Mouse (Mus musculus) cerebellum, postnatal 25 days (tissue): ENCODE data around the gene Coro2b.
A peak's percentile ranks its signal among the peaks of the same experiment; 100 is the strongest.

ENCODE experiments used
- DNase-seq, 2 experiments: peaks; one replicate each; pipeline ENCODE4 v3.0.0; 2021; ENCODE audit warnings: mixed read lengths in 2 of 2

Coro2b gene

DNA sequence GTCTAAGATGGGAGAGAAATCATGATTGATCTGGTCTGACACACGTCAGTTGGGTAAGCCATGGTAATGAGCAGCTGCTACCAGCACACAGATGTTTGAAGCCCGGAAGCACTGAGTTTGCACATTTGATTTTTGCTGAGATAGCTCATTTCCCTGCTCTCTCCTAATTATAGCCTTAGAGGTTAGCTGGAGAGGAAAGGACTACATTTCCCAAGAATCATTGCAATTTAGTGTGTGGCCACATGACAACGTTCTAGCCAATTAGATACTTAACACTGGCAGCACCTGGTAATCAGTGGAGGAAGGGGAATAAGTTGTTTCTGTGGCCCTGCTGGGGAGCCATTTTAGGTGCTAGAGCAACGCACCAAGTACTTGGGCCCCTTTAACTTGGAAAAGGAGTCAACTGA, 26.3 kb downstream of the Coro2b start:
- DNase-seq = no peak

DNA sequence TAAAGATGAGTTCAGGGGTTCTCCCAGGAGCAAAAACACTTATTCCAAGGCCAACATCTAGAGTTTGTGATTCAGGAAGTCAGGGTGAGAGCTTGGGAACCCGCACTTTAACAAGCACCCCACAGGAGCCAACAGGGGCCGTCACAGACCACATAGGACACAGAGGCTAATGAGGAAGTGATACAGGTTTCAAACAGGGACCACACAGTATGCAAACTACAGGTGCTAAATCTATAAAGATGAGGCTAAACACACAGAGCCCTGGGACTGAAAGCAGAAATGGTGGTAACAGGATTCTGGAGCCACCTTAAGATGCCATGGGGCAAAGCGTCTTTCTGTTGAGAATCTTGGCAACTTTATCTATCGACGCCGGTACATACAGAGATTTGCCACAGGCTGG, 27.2 kb downstream of the Coro2b start:
- no peak for DNase-seq

- no peak for DNase-seq
These were observed 27.9 kb downstream of the Coro2b start for GRCm38 (mm10) chr9:62508740-62509524.

- no peak for DNase-seq
These were observed 30.3 kb downstream of the Coro2b start for GRCm38 (mm10) chr9:62506467-62507067.

- peak in 1 of 2 experiments; percentile 63 for DNase-seq
These were observed 32.7 kb downstream of the Coro2b start for GRCm38 (mm10) chr9:62504129-62504528.

DNA sequence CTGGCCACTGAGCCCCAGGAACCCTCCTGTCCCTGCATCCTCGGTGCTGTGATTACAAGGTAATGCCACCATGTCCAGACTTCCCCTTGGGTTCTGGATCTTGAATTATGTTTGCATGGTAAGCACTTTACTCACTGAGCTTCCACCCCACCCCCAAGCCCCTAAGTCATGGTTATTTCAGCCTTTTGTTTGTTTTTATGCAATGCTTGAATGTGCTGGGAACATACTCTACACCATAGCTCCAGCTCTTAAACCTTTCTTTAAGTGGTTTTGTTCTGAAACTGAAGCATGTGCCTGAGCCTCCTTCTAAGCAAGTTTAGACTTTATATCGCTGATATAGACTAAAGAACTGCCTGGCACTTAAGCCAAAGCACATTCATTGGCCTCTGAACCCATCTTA, 34.5 kb downstream of the Coro2b start:
- DNase-seq = no peak

GRCm38 (mm10) chr9:62501566-62501965, 35.3 kb downstream of the Coro2b start:
- DNase-seq = no peak

- no peak for DNase-seq
These were observed 36.8 kb downstream of the Coro2b start for GRCm38 (mm10) chr9:62500007-62500406.

DNA sequence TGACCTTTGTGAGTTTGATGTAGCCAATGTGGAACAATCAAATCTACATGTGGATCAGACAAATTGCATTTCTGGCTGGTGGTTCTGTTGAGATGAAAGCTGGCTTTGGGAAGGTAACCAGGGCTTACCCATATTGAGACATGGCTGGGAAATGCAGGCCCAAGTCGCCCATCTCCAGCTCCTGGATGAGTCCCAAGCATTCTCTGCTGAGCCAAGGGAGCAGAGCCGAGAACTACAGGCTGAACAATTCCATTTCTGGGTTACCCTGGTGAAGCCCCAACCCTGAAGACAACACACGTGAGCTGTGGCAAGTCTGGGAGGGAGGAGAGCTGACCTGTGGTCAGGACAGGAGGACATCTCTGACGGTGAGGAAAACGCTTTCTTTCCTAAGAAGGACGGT, 37.9 kb downstream of the Coro2b start:
- DNase-seq = peak; percentile 75 to 79

DNA sequence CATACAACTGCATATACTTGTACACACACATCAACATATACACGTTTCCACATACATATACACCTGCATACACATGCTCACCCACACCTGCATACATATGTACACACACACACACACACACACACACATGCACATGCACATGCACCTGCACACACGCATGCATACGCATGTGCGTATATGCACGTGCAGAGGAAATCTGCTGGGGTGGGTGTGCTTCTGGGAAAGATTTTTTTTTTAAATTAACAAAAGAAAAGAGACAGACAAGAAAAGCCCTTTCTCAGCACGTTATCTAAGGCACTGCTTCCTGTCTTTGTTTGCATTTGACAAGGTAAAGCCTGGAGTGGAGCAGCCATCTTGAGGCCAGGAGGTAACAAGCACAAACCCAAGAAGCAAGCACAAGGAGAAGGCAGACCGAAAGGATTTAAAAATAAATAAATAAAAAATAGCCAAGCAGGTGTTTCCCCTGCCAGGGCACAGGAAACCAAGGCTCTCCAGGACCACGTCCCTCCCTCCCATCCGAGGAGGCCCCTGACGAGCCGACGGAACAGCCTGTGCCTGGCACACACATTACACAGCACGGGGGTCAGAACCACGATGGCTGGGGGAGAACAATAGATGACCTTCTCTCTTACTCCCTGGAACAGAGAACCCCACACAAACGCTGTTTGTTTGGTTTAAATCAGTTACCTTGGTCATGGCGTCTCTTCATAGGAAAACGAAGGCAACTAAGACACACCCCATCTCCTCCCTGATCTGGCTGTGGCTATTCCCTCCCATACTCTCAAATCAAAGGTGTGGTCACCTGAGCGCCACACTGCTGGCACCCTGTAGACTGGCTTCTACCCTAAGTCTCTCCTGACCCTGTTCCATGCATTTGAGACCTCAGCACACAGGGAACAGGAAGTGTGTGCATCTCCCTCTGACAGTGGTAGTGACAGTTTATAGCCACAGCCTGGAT, 39.4 kb downstream of the Coro2b start:
- peak in 1 of 2 experiments; percentile 37 for DNase-seq

GRCm38 (mm10) chr9:62492306-62492990, 44.4 kb downstream of the Coro2b start:
- peak in 1 of 2 experiments; percentile 42 for DNase-seq

- peak in 1 of 2 experiments; percentile 47 for DNase-seq
These were observed 45.2 kb downstream of the Coro2b start for GRCm38 (mm10) chr9:62491611-62492010.

DNA sequence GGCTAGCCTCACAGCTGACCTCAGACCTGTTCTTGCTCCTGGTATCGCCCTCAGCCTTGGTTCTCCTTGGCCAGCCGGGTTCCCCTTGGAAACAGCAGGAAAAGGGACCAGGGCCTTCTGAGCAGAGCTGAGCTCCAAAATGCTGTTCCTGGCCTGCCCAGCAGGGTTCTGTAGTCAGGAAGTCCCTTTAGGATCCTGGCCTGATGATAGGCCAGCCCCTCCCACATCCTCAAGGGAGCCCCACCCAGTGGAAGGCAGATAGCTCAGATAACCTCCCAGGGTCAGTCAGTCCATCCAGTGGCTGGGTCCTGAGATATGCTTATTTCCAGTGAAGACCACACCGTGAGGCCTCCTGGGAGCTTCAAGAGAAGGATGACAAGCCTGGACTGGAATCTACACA, 45.7 kb downstream of the Coro2b start:
- DNase-seq = peak in 1 of 2 experiments; percentile 53

DNA sequence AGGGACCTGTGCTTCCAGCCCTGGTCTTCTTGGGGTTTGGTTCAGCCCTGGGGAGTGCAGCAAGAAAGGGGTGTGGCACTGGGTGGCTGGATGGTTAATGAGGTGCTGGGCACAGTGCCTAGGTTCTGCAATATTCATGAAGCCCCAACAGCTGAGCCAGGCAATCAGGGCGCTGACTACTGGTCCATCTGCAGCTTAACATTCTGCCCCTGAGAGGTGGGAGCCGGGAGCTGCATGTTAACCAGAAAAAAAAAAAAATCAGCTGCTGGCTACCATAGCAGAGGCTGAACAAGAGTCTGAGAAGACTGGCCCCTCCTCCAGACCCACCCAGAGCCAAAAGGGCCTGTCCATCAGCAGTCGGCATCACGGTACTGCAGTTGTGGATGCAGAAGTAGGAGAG, 52.7 kb downstream of the Coro2b start:
- no peak for DNase-seq

- DNase-seq = no peak
These were observed 54.1 kb downstream of the Coro2b start for GRCm38 (mm10) chr9:62482788-62483187.

GRCm38 (mm10) chr9:62480898-62481642, 55.8 kb downstream of the Coro2b start:
- DNase-seq = no peak

- no peak for DNase-seq
These were observed 56.7 kb downstream of the Coro2b start for GRCm38 (mm10) chr9:62480149-62480548.

DNA sequence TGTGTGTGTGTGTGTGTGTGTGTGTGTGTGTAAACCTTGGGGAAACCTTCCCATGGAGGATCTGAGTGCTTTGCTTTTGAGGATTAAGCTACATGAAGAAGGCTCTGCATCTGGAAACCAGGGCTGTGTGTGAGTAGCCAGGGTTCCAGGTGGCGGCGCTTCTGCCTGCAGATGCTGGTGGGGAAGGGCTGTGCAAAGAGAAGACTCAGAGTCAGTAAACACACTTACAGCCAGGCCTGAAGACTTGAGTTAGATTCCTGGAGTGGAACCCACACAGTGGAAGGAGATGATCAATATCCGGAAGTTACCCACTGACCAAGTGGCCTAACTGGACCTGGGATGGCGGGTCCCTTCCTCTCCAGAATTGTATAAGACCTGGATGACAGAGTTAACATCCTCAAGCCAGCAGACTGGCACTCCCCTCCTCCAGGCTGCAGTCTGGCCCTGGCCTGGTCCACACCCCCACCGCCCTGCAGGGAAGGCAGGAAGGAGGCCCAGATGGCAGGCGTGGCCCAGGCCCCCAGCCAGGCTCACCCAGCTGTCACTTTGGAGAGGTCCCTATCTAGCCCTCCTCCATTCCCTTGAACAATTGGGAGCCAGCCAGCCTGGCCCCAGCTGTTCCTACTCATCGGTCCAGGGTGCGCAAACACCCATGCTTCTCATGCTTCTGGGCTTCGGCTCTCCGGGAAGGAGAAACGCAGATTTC, 59.9 kb downstream of the Coro2b start:
- peak; percentile 98 to 99 for DNase-seq

DNA sequence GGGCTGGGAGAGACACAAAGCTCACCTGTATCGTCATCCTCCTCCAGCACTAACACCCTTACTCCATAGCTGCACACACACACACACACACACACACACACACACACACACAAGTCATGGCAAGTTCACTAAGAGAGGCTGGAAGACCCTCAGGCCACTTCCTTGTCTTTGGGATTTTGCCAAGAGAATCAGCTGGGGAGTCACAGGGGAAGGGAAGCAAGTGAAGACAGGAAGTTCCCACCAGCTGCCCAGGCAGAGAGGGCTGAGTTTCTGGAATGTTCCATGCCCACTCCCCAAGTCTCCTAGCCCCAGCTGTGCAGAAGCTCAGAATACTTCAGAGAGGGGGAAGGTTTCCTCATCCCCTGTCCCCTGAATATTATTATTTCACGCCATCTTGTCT, 62.6 kb downstream of the Coro2b start:
- no peak for DNase-seq

GRCm38 (mm10) chr9:62471541-62472189, 65.2 kb downstream of the Coro2b start:
- DNase-seq = peak; percentile 94 to 95

GRCm38 (mm10) chr9:62471041-62471440, 65.8 kb downstream of the Coro2b start:
- DNase-seq = no peak
